Mouse (Mus musculus): ENCODE measurements around the gene Matk.
A peak's percentile ranks its signal among the peaks of the same experiment; 100 is the strongest.

Gene Matk

GRCm38 (mm10) chr10:81242021-81242420, 10.7 kb upstream of the Matk start:
- DNase-seq (ENCODE audit: low read depth, low spot score), result no peak

DNA sequence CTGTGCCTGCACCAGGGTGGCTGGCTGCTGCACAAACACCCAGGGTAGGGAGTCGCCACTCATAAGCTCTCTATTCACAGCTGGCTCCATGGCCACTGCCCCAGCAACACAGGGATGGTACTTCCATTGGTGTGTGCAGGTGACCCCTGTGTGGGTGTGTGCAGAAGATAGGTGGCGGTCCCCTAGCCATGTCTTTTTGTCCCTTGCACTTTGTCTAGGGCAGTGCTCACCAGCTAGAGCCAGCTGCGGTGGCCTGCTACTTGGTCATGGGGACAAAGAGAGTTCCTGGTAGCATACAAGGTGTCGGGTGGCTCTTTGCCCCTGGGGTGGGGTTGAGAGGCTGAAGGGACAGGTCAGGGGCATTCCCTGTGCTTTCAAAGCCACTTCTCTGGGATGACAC, 8.6 kb upstream of the Matk start:
- DNase-seq (ENCODE audit: low read depth, low spot score), result no peak

GRCm38 (mm10) chr10:81244595-81244994, 8.1 kb upstream of the Matk start:
- peak; percentile 71 for DNase-seq (ENCODE audit: low read depth, low spot score)

- no peak for DNase-seq (ENCODE audit: low read depth, low spot score)
These were observed 7.6 kb upstream of the Matk start for GRCm38 (mm10) chr10:81245166-81245565.

GRCm38 (mm10) chr10:81247804-81248203, 4.9 kb upstream of the Matk start:
- peak; percentile 88 for DNase-seq (ENCODE audit: low read depth, low spot score)

- DNase-seq (ENCODE audit: low read depth, low spot score), result peak; percentile 61
These were observed 3.3 kb upstream of the Matk start for GRCm38 (mm10) chr10:81249442-81249841.

DNA sequence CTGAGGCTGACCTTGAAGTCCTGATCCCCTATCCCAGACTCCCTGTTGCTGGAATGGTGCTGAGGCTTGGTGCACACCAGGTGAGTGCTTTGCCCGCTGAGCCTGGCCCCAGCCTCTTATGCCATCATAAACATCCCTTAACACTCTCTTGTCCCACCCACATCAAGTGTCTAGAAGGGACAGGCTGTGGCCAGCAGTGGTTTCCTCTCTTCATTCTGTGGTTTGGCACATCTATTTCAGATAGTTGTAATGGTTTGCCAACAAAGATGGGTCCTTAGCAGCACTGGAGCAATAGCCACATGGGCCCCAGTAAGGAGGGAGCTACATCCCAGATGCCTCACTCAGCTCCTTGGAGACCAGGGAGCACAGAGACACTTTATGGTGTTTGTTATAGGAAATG, 2.2 kb downstream of the Matk start:
- peak; percentile 47 for DNase-seq (ENCODE audit: low read depth, low spot score)

- DNase-seq (ENCODE audit: low read depth, low spot score), result peak; percentile 54
These were observed 4.7 kb downstream of the Matk start for GRCm38 (mm10) chr10:81257158-81258039.

- no peak for DNase-seq (ENCODE audit: low read depth, low spot score)
These were observed 6.6 kb downstream of the Matk start for GRCm38 (mm10) chr10:81259225-81259884.

GRCm38 (mm10) chr10:81261025-81261424, 8.3 kb downstream of the Matk start:
- DNase-seq (ENCODE audit: low read depth, low spot score), result no peak

DNA sequence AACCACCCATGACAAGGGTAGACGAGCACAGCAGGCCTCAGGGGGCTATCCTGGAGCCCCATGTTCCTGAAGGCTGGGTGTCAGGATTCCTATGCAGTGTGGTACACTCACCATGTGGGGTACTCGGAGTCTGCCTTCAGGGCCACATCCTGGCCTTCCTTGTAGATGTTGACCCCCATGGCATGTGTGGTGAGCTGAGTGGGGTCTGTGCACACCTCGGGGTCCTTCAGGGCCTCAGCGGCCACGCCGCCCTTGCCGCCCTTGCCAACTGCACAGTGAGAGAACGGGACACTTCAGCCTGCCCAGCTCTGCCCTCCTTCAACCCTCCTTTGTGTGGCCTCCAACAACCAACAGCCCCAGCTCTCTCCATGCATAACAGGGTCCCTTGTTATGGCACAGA, 12.8 kb downstream of the Matk start:
- peak; percentile 7 for DNase-seq (ENCODE audit: low read depth, low spot score)

- DNase-seq (ENCODE audit: low read depth, low spot score), result peak; percentile 97
These were observed 13.7 kb downstream of the Matk start, which contains the start of the genes Mrpl54 and Apba3 for GRCm38 (mm10) chr10:81266211-81267105. Gene Mrpl54 (minus strand): TSS chr10:81266934. Gene Apba3 (plus strand): TSS chr10:81266960.

- DNase-seq (ENCODE audit: low read depth, low spot score), result peak; percentile 84
These were observed 15.3 kb downstream of the Matk start for GRCm38 (mm10) chr10:81268056-81268455.

- no peak for DNase-seq (ENCODE audit: low read depth, low spot score)
These were observed 16.1 kb downstream of the Matk start for GRCm38 (mm10) chr10:81268643-81269412.

DNA sequence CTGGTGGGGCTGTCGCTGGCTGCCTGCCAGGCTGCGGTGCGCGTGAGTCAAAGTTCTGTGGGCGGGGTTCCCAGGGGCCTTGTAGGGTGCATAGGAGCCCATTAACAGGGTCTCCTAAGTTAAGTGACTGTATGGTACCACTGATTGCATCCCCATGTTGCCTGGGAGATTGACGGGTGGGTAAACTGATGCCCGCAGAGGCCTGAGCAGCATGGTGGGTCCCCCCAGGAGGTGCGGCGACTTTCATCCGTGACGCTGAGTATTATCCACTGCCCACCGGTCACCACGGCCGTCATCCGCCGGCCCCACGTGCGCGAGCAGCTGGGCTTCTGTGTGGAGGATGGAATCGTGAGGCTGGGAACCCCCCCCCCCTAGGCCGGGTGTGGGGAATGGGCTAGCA, 19.6 kb downstream of the Matk start:
- no peak for DNase-seq (ENCODE audit: low read depth, low spot score)

GRCm38 (mm10) chr10:81273842-81274241, 21.1 kb downstream of the Matk start:
- DNase-seq (ENCODE audit: low read depth, low spot score), result no peak

DNA sequence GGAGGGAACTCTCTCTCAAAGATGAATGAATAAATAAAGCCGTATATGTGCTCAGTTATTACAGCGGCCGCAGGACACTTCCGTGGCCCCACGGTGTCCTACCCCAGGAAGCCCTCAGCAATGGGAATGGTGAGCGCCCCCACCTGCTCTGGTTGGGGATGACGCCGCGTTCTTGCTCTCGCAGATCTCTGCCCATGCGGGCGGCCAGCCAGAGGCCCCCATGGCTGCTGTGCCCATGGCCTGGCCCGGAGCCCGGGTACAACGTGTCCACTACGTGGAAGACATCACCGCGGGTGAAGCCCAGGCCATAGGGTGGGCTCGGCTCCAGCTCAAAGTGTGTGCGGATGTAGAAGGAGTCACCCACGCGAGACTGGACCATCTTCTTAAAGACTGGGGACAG, 24.9 kb downstream of the Matk start:
- no peak for DNase-seq (ENCODE audit: low read depth, low spot score)

DNA sequence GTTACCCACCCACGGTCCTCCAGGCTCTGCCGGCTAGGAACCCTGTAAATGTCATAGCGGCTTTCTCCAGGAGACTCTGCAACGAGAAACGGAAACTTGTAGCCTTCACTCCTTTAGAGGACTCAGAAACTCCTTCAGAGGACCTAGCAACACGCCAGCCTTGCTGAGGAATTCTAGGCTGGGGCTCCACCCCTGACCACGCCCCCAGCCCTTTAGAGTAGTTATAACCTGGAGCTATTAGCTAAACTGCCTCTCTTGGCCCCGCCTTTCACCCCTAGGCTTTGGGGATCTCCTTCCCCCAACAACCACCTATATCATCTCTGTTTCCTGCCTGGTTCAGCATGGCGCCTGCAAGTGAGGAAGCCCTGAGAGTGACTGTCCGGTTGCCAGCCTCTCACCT, 26.8 kb downstream of the Matk start:
- no peak for DNase-seq (ENCODE audit: low read depth, low spot score)

DNA sequence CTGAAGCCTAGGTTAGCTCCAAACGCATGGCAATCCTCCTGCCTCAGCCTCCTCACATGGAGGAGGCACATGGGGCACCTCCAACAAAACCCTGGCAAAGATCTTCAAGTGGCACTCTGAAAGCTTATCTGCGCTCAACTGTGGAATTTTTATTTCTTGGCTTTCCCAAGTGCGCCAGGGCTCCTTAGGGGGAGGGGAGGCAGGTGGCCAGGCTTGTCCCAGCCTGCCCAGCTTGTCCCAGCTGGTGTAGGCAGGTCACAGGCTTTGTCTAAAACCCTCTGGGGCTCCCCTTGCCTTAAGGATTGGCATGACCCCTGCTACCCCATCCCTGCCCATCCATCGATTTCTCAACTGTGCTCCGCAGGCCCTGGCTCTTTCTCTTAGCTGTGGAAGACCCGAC, 31.5 kb downstream of the Matk start:
- no peak for DNase-seq (ENCODE audit: low read depth, low spot score)

DNA sequence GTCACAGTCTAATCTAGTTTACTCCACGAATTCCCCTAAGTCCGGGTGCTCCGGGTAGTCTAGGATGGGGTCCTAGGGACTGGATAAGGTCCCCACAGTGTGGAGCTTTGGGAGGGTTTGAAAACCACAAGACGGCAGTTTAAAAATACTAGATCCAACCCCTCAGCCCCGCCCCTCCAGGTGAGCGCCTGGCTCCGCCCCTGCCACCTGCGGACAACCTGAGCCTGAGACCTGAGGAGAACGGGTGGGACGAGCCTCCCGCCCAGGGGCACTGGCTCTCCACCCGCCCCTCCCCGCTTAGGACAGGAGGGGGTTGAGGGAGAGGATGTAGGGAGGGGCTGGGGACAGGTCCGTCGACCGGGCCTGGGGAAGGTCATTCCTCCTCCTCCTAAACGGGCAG, 32.0 kb downstream of the Matk start:
- no peak for DNase-seq (ENCODE audit: low read depth, low spot score)
